Mouse (Mus musculus) E14TG2a.4 (cell line): Measurements from ENCODE around the gene Gramd4.

Experiments used
- H3K27me3 ChIP-seq: 2 replicates; pipeline ENCODE4 v1.6.1; 2014; ENCODE audit warnings: low read length, control low read depth; ENCODE audit not compliant: insufficient read depth
- H3K36me3 ChIP-seq: 2 replicates; pipeline ENCODE4 v1.6.1; 2014; ENCODE audit warnings: low read length, control low read depth; ENCODE audit not compliant: insufficient read depth
- H3K4me1 ChIP-seq: replicated peaks from 2 replicates; pipeline ENCODE4 v1.6.1; 2014; ENCODE audit warnings: low read depth, low read length, control low read depth
- H3K4me3 ChIP-seq: replicated peaks from 2 replicates; pipeline ENCODE4 v1.5.1; 2014; ENCODE audit warnings: mild to moderate bottlenecking, low read length
- H3K9me3 ChIP-seq: 2 replicates; pipeline ENCODE4 v1.6.1; 2014; ENCODE audit warnings: low read length, control low read depth
- CTCF ChIP-seq: conservative IDR thresholded peaks from 2 replicates; pipeline ENCODE4 v1.5.1; 2014; ENCODE audit warnings: low read length
- NANOG ChIP-seq: IDR thresholded peaks from 2 replicates; pipeline ENCODE4 v1.6.1; 2014; ENCODE audit warnings: borderline replicate concordance, low read length, mixed read lengths
- POU5F1 ChIP-seq: IDR thresholded peaks from 2 replicates; pipeline ENCODE4 v1.6.1; 2014; ENCODE audit warnings: low read length, borderline replicate concordance

Gene Gramd4

DNA sequence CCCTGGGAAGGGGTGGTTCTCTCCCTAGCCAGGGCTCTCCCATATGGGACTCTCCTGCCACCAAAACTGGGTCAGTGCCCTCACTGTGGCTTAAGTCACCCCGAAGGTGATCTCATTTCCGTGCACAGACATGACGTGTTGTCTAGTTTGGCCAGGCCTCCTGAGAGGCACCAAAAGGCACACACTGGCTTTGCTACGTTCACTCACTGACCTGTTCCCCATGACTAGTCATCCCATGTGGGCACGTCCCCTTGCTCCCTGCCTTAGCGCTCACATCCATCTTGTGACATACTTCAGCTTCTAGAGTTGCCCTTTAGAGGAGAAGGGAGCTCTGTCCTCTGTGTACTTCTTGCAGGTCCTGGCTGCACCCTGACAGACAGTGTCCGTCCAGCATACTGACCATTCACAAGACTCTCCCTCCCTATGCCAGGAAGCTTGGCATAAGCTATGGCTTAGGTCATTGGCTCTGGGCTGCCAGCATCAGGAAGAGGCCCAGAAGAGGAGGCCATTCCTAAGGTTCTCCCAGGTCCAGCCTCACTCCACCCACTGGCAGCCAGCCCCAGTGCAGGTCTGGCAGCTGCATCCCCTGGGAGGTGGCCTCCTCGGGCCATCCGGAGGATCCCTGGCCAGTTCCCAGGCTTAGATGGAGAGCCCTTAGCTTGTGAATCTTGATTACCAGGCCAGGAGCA is 64.9 kb downstream of the Gramd4 start:
- TF ChIP-seq POU5F1 (no peak), CTCF (no peak), NANOG (no peak)
- Histone ChIP-seq H3K27me3 (peaks cover 10% of the 10 kb centered on the region), H3K9me3 (no peaks in the 10 kb centered on the region), H3K4me3 (no peak overlapping the region), H3K36me3 (peaks cover 6% of the 10 kb centered on the region; the same call in 1 of the 2 replicates), H3K4me1 (peaks cover 21% of the 10 kb centered on the region)

GRCm38 (mm10) chr15:86123409-86123808 is 65.9 kb downstream of the Gramd4 start:
- Histone ChIP-seq H3K36me3 (peaks cover 13% of the 10 kb centered on the region; the same call in 1 of the 2 replicates), H3K4me1 (peaks cover 13% of the 10 kb centered on the region), H3K9me3 (no peaks in the 10 kb centered on the region), H3K4me3 (no peak overlapping the region), H3K27me3 (peaks cover 3% of the 10 kb centered on the region; the same call in 1 of the 2 replicates)
- TF ChIP-seq NANOG (no peak), POU5F1 (no peak), CTCF (no peak)

DNA sequence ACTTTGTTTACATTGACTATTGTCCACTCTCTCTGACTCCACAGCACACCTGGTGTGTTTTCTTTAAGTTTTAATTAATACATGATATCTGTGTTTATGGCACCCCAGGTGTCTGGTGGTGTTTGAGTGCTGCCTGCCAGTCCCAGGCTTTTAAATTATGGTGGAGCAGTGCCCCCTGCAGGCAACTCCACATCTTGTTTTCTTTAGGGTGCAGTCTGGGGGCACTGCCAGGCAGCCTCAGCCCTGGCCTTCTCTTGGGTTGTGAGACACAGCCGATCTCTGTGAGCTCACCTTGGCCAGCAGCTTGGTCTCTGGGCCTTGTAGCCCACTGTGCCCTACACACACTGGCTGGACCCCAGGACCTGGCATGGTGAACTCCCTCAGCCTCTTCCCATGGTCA is 66.9 kb downstream of the Gramd4 start:
- Histone ChIP-seq H3K36me3 (peaks cover 22% of the 10 kb centered on the region; the same call in 1 of the 2 replicates), H3K4me1 (peaks cover 12% of the 10 kb centered on the region), H3K4me3 (no peak overlapping the region), H3K9me3 (no peaks in the 10 kb centered on the region), H3K27me3 (peaks cover 3% of the 10 kb centered on the region; the same call in 1 of the 2 replicates)
- TF ChIP-seq CTCF: peak; percentile 30; the same call in 1 of the 2 replicates
- TF ChIP-seq POU5F1: no peak

GRCm38 (mm10) chr15:86129036-86129435 is 71.5 kb downstream of the Gramd4 start:
- Histone ChIP-seq H3K36me3 (peaks cover 50% of the 10 kb centered on the region), H3K9me3 (no peaks in the 10 kb centered on the region), H3K27me3 (no peaks in the 10 kb centered on the region; the same call in 1 of the 2 replicates), H3K4me1 (peaks cover 27% of the 10 kb centered on the region), H3K4me3 (no peak overlapping the region)
- no peak for TF ChIP-seq NANOG
- TF ChIP-seq CTCF: no peak
- no peak for TF ChIP-seq POU5F1

GRCm38 (mm10) chr15:86130657-86131056 is 73.2 kb downstream of the Gramd4 start:
- Histone ChIP-seq H3K9me3 (no peaks in the 10 kb centered on the region), H3K27me3 (no peaks in the 10 kb centered on the region; the same call in 1 of the 2 replicates)

GRCm38 (mm10) chr15:86134941-86135783 is 77.7 kb downstream of the Gramd4 start:
- Histone ChIP-seq H3K27me3 (no peaks in the 10 kb centered on the region), H3K9me3 (no peaks in the 10 kb centered on the region), H3K4me3 (no peak overlapping the region), H3K4me1 (peaks cover 26% of the 10 kb centered on the region), H3K36me3 (peaks cover 26% of the 10 kb centered on the region)
- TF ChIP-seq CTCF (peak; percentile 89), NANOG (no peak), POU5F1 (no peak)

More at GRCm38 (mm10) chr15:86130657-86131056, 73.2 kb downstream of the Gramd4 start:
- H3K4me1 ChIP-seq: peaks cover 36% of the 10 kb centered on the region
- H3K36me3 ChIP-seq: peaks cover 50% of the 10 kb centered on the region
- TF ChIP-seq CTCF (no peak), POU5F1 (no peak)
- H3K4me3 ChIP-seq: no peak overlapping the region

GRCm38 (mm10) chr15:86137638-86138037 is 80.1 kb downstream of the Gramd4 start:
- H3K4me1 ChIP-seq: peaks cover 29% of the 10 kb centered on the region
- H3K36me3 ChIP-seq: peaks cover 6% of the 10 kb centered on the region

DNA sequence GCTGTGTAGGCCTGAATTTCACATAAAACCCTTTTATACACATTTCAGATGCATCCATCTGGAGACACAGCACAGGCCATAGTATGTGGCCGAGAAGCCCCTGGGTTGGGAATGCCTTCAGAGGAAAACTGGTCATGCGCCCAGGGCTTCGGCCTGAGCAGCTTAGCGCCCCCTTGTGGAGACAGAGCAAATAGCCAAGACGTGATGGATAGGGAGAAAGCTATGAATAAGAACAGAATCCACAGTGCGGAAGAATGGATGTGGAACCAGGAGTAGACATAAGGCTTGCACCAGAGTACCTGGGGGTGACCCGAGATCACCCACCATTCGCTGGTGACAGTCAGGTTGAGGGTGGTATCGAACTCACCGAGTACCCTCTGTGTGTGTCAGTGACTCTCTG is 82.8 kb downstream of the Gramd4 start:
- TF ChIP-seq CTCF: peak; percentile 81
- TF ChIP-seq NANOG: no peak
- TF ChIP-seq POU5F1: no peak
- Histone ChIP-seq H3K36me3 (no peaks in the 10 kb centered on the region), H3K4me1 (peaks cover 27% of the 10 kb centered on the region), H3K27me3 (0 out of 2 replicates have a peak, but pooled peaks cover 5% of the 10 kb centered on the region), H3K4me3 (0 out of 2 replicates have a peak overlapping the region, but pooled peaks have one; percentile 39), H3K9me3 (no peaks in the 10 kb centered on the region)

More at GRCm38 (mm10) chr15:86137638-86138037, 80.1 kb downstream of the Gramd4 start:
- TF ChIP-seq POU5F1 (no peak), NANOG (no peak), CTCF (peak; percentile 60)
- Histone ChIP-seq H3K27me3 (0 out of 2 replicates have a peak, but pooled peaks cover 3% of the 10 kb centered on the region), H3K4me3 (no peak overlapping the region), H3K9me3 (no peaks in the 10 kb centered on the region)
